Mouse (Mus musculus): ENCODE data around the gene Plcb1. TPM values are rescaled to one million over a fixed set of nuclear protein-coding genes. Genes with fewer than 3 reads are reported as not detected.

Plcb1 gene
- polyA plus RNA-seq, 1 experiment, result 2.1 TPM

DNA sequence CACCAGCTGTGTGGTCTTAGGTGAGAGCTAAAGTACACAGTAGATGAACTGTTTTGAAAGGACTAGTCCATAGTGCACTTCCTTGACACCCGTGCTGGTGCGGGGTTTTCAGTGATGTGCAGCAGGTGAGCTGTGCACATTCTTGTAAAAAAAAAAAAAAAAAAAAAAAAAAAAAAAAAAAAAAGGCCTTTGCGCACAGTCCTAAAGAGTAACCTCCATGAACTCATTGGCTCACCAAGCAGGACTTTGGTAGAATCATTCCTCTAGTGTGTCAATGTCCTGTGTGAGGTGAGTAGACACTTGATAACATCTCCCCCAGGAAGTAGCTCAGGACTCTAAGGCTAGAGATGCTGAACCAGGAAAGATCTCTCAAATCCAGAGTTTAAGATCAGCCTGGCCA, 653.2 kb downstream of the Plcb1 start:
- 46% methylated on average over 3 of the region's 3 CpGs for WGBS
- no peak for TF ChIP-seq POLR2A (IDR thresholded peaks at IDR 0.05; ENCODE audit: low read depth, low read length)
- TF ChIP-seq CTCF (IDR thresholded peaks at IDR 0.05; ENCODE audit: extremely low read depth, insufficient read length, insufficient replicate concordance, low read depth, low read length), result no peak
- Histone ChIP-seq H3K4me1 (ENCODE audit: control insufficient read depth, insufficient read depth, insufficient read length, low read length) (no peaks in the 10 kb centered on the region), H3K27ac (ENCODE audit: insufficient read depth, low read depth, low read length) (no peak overlapping the region), H3K36me3 (ENCODE audit: control insufficient read depth, insufficient read depth, low read length) (no peaks in the 10 kb centered on the region), H3K27me3 (ENCODE audit: control insufficient read depth, insufficient read depth, low read length) (no peaks in the 10 kb centered on the region), H3K4me3 (ENCODE audit: low read depth, low read length) (no peak overlapping the region)

DNA sequence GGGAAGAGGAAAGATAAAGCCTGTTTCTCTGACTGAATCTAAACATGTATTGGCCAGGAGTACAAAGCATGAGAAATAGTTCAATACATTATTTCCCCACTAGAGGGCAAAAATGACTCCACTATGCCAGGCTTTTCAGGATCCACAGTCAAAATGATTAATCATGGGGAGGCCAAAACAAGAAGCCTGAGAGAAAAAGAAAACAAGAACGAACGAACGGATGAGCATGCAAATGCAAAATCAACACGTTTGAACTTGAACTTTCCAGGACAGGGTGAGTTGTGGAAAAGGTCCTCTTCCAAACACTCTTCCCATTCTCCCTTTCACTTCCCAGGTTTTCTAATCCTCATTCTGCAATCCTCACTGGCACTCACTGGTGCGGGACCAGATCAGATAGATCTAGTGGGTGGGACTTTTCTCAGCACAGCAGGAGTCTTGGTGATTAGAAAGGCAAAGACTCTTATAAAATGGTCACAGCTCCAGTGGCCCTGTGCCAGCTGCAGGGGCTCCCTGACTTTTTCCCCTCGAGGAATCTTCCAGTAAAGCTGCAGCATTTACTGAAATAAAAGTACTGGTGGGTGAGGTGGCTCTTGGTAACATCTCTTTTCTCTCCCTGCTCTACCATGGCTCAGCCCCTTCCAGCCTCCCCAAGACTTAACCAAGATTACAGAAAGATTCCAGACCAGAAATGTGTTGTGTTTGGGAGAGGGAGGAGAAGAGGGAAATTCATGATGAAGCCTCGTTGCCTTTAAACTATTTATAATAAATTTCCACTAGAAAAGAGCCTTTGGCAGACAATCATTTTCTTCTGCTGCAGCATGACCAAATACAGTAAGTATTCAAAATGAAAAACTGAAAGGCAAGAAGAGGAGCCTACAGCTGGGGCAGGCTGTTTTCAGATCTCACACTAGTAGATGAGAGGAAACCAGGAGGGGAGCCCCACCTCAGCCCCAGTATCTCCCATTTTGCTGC, 654.0 kb downstream of the Plcb1 start:
- 17% methylated on average over 7 of the region's 7 CpGs for WGBS
- no peaks in the 10 kb centered on the region for H3K27me3 ChIP-seq (ENCODE audit: control insufficient read depth, insufficient read depth, low read length)
- H3K36me3 ChIP-seq (ENCODE audit: control insufficient read depth, insufficient read depth, low read length), result no peaks in the 10 kb centered on the region
- H3K4me1 ChIP-seq (ENCODE audit: control insufficient read depth, insufficient read depth, insufficient read length, low read length), result no peaks in the 10 kb centered on the region
- no peak overlapping the region for H3K4me3 ChIP-seq (ENCODE audit: low read depth, low read length)
- TF ChIP-seq CTCF (IDR thresholded peaks at IDR 0.05; ENCODE audit: extremely low read depth, insufficient read length, insufficient replicate concordance, low read depth, low read length) (no peak), POLR2A (IDR thresholded peaks at IDR 0.05; ENCODE audit: low read depth, low read length) (no peak)
- peak overlapping the region; percentile 7; the same call in 1 of the 2 replicates for H3K27ac ChIP-seq (ENCODE audit: insufficient read depth, low read depth, low read length)

DNA sequence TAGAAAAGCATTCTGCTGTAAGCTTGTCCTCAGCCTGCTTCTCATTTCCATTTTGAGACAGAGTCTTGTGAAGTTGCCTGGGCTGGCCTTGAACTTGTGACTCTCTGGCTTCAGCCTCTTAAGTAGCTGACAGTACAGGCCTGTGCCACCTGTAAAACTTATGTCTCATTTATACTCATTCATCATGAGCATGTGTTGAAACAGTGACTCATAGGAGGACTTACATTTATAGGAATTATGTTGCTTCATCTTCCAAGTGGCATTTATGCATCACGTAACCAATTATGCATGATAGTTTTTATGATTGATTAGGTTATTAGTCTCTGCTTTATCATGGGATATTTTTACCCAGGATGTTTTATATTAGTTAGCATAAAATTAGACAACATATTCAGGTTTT, 667.7 kb downstream of the Plcb1 start:
- H3K27me3 ChIP-seq (ENCODE audit: control insufficient read depth, insufficient read depth, low read length), result no peaks in the 10 kb centered on the region
- no peak overlapping the region for H3K27ac ChIP-seq (ENCODE audit: insufficient read depth, low read depth, low read length)
- H3K36me3 ChIP-seq (ENCODE audit: control insufficient read depth, insufficient read depth, low read length), result no peaks in the 10 kb centered on the region
- H3K4me1 ChIP-seq (ENCODE audit: control insufficient read depth, insufficient read depth, insufficient read length, low read length), result no peaks in the 10 kb centered on the region
- TF ChIP-seq POLR2A (IDR thresholded peaks at IDR 0.05; ENCODE audit: low read depth, low read length) (no peak), CTCF (IDR thresholded peaks at IDR 0.05; ENCODE audit: extremely low read depth, insufficient read length, insufficient replicate concordance, low read depth, low read length) (no peak)
- no peak overlapping the region for H3K4me3 ChIP-seq (ENCODE audit: low read depth, low read length)
- 90% methylated on average over 1 of the region's 1 CpGs for WGBS

DNA sequence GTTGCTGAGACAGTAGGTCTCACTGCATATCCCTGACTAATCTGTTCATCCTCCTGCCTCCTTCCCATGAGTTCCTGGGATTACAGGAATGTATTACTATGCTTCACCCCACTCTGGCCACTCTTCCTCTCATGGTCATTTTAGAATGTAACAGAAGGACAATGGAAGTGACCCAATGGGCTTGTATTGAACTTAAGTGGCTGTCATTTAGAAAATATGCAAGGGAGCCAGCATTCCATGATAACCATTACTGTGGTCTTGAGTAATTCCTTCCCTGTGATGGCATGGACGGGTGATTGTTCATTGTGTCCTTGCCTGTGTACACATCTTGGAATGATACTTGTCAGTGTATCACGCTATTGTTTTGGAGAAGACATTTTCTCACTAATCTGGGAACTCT, 668.1 kb downstream of the Plcb1 start:
- WGBS, result 77% methylated on average over 2 of the region's 2 CpGs
- H3K27ac ChIP-seq (ENCODE audit: insufficient read depth, low read depth, low read length), result no peak overlapping the region
- no peaks in the 10 kb centered on the region for H3K4me1 ChIP-seq (ENCODE audit: control insufficient read depth, insufficient read depth, insufficient read length, low read length)
- no peak for TF ChIP-seq POLR2A (IDR thresholded peaks at IDR 0.05; ENCODE audit: low read depth, low read length)
- no peak for TF ChIP-seq CTCF (IDR thresholded peaks at IDR 0.05; ENCODE audit: extremely low read depth, insufficient read length, insufficient replicate concordance, low read depth, low read length)
- no peaks in the 10 kb centered on the region for H3K27me3 ChIP-seq (ENCODE audit: control insufficient read depth, insufficient read depth, low read length)
- H3K36me3 ChIP-seq (ENCODE audit: control insufficient read depth, insufficient read depth, low read length), result no peaks in the 10 kb centered on the region
- no peak overlapping the region for H3K4me3 ChIP-seq (ENCODE audit: low read depth, low read length)

DNA sequence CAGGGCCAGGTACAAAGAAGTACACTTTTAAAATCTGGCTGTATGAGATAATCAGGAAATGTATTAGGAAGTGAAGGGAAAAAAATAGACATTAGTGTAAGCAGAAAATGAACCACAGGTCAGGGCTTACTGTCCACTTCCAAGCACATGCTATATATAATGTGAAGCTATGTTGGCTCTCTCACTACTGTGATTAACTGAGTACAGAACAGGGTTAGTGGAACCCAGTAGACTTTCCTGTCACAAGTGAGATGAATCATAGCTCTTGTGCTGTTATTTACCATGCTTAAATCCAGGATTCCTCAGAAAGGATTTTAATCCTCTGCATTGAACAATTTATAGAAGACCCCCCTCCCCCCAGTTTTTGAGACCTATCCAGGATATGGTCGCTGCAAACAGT, 668.6 kb downstream of the Plcb1 start:
- 28% methylated on average over 1 of the region's 1 CpGs for WGBS
- H3K27me3 ChIP-seq (ENCODE audit: control insufficient read depth, insufficient read depth, low read length), result no peaks in the 10 kb centered on the region
- H3K4me1 ChIP-seq (ENCODE audit: control insufficient read depth, insufficient read depth, insufficient read length, low read length), result no peaks in the 10 kb centered on the region
- H3K4me3 ChIP-seq (ENCODE audit: low read depth, low read length), result no peak overlapping the region
- TF ChIP-seq POLR2A (IDR thresholded peaks at IDR 0.05; ENCODE audit: low read depth, low read length) (no peak), CTCF (IDR thresholded peaks at IDR 0.05; ENCODE audit: extremely low read depth, insufficient read length, insufficient replicate concordance, low read depth, low read length) (no peak)
- H3K36me3 ChIP-seq (ENCODE audit: control insufficient read depth, insufficient read depth, low read length), result no peaks in the 10 kb centered on the region
- H3K27ac ChIP-seq (ENCODE audit: insufficient read depth, low read depth, low read length), result no peak overlapping the region

DNA sequence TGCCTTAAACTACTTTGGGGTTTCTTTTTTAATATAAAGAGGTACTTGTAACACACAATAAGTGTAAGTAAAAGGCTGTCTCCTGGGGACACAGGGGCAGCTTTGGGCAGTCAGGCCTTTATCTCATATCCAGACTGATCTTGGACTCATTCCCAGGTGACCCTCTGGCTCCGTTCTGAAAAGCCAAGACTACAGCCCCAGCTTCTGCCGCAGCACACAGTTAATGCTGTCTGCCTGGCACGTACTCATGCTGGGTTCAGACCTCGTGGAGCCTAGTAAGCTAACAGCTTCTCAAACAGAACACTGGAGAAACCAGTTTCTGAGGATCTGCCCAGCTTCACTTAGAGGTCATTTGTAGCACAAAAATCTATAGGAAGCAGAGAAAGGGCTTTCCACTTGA, 682.0 kb downstream of the Plcb1 start:
- no peak overlapping the region for H3K27ac ChIP-seq (ENCODE audit: insufficient read depth, low read depth, low read length)
- H3K36me3 ChIP-seq (ENCODE audit: control insufficient read depth, insufficient read depth, low read length), result no peaks in the 10 kb centered on the region
- no peak for TF ChIP-seq POLR2A (IDR thresholded peaks at IDR 0.05; ENCODE audit: low read depth, low read length)
- no peak for TF ChIP-seq CTCF (IDR thresholded peaks at IDR 0.05; ENCODE audit: extremely low read depth, insufficient read length, insufficient replicate concordance, low read depth, low read length)
- H3K27me3 ChIP-seq (ENCODE audit: control insufficient read depth, insufficient read depth, low read length), result no peaks in the 10 kb centered on the region
- WGBS, result 38% methylated on average over 4 of the region's 4 CpGs
- no peak overlapping the region for H3K4me3 ChIP-seq (ENCODE audit: low read depth, low read length)
- no peaks in the 10 kb centered on the region for H3K4me1 ChIP-seq (ENCODE audit: control insufficient read depth, insufficient read depth, insufficient read length, low read length)

DNA sequence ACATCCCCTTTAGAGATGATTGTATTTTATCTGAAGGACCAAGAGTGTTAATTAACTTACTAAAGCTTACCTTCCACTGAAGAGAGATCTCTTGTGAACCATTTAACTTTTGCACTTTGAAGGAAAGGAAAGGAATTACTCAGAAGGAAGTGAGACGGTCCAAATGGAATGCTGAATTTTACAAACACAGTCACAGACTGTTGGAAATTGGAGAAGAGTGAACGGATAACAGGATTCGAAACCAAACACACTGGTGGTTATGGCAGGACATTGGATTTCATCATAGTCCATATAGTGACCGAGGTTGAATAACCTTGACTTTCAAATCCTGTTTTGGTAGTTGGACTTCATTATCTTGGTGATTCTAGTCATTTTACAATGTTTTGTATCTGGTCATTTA, 688.2 kb downstream of the Plcb1 start:
- H3K36me3 ChIP-seq (ENCODE audit: control insufficient read depth, insufficient read depth, low read length), result no peaks in the 10 kb centered on the region
- H3K4me3 ChIP-seq (ENCODE audit: low read depth, low read length), result no peak overlapping the region
- H3K27ac ChIP-seq (ENCODE audit: insufficient read depth, low read depth, low read length), result no peak overlapping the region
- TF ChIP-seq POLR2A (IDR thresholded peaks at IDR 0.05; ENCODE audit: low read depth, low read length), result no peak
- TF ChIP-seq CTCF (IDR thresholded peaks at IDR 0.05; ENCODE audit: extremely low read depth, insufficient read length, insufficient replicate concordance, low read depth, low read length), result no peak
- no peaks in the 10 kb centered on the region for H3K27me3 ChIP-seq (ENCODE audit: control insufficient read depth, insufficient read depth, low read length)
- no peaks in the 10 kb centered on the region for H3K4me1 ChIP-seq (ENCODE audit: control insufficient read depth, insufficient read depth, insufficient read length, low read length)
- WGBS, result 73% methylated on average over 4 of the region's 4 CpGs
